Mouse (Mus musculus): ENCODE results near the gene Carhsp1.

Gene Carhsp1

DNA sequence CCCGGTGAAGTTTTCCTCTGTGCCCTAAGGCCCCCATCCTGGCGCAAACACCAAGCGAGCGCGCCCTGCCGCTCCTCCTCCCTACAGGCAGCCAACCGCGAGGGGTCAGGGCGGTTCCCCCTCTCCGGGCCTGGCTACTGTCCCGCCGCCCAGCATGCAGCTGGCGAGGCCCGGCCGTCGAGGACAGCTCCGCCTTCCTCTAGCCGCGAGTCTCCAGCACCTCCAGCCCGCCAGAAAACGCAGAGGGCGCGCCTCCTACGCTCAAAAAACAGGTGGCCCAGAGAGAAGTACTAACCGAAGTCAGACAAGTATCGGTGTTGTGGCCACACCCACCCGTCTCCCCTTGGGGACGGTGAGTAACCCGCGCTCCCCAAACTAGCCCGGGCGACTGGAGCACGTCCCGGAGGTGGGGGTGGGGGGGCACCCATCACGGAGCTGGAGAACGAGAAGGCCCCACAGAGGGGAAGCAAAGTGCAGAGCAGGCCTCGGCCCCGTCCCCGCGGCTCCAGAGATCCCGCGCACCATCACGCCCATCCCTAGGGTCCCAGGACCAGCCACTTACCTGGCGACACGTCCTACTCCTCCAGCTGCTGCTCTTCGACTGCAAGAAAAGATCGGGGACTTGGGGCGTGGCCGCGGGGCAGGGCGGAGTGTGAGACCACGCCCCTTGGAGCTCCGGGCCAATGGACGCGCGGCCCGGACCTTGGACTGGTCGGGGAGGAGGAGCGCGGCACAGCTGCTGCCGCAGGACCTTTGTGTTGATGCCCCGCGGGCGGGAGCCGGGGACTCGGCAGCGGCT lies at the start of gene Carhsp1:
Gene Carhsp1, minus strand, starts transcription at position 605 of the 799 bp plus-strand sequence.
- peak; percentile 76 for DNase-seq (ENCODE audit: low spot score)

- no peak for DNase-seq (ENCODE audit: low spot score)
These were observed 48.5 kb upstream of the Carhsp1 start for GRCm38 (mm10) chr16:8720447-8720846.

DNA sequence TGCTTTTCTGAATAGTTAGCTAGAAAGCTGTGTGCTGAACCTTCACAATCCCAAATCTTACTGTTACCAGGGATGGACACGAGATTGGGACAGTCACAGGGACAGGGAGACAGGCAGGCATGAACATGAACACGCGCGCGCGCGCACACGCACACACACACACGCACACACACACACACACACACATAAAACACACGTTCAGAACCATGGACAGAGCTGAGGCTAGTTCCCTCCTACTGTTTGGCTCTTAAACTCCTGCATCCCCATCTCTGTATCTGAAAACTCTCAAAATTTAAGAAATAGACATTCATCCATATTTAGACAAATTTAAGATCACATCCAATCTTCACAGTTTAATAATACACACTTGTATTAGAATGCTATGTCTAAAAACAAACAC lies 45.8 kb upstream of the Carhsp1 start:
- DNase-seq (ENCODE audit: low spot score) = no peak

GRCm38 (mm10) chr16:8716300-8716699 lies 44.3 kb upstream of the Carhsp1 start:
- DNase-seq (ENCODE audit: low spot score) = no peak

DNA sequence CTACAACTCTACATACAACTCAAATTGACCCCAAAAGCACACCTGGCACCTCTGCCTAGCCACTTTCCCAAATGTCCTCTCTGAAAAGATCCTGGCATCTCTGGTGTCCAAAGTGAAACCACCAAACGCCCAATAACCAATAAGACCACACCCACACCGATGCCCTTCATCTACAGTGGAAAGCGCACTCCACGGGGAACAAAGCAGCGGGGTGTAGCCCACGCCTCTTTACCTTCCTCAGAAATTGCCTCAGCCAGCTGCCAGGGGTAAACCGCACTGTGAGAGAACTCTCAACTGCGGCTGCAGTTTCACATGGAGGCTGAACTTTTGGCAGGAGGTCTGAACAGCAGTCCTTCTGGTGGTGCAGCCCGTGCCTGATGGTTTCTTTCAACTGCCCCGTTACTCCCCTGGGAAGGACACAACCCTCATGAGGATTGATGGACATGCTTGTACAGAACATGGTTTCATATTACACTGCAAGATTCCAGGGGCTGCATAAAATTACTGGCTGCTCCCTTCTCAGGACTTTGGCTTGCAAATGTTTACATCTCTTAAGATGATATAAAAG lies 43.6 kb upstream of the Carhsp1 start:
- no peak for DNase-seq (ENCODE audit: low spot score)

DNA sequence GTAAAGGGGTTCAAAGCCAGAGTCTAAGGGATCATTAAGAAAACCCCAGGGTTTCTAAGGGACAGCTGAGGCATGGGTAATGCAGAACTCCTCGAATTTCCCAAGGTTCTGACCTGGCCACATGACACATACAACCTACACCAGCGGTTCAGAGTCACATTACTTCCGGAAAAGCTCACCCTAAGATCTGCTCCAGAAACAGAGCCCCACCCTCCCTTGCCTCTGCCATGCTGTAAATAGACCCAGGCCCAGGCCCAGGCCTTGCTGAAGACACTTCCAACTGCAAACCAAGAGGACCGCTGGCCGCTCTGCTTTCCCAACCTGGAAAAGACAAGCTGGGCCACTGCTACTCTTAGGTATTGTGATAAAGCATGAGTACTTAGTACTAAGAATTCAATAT lies 42.9 kb upstream of the Carhsp1 start:
- DNase-seq (ENCODE audit: low spot score) = no peak

- DNase-seq (ENCODE audit: low spot score) = no peak
These were observed 40.0 kb upstream of the Carhsp1 start for GRCm38 (mm10) chr16:8711998-8712397.

DNA sequence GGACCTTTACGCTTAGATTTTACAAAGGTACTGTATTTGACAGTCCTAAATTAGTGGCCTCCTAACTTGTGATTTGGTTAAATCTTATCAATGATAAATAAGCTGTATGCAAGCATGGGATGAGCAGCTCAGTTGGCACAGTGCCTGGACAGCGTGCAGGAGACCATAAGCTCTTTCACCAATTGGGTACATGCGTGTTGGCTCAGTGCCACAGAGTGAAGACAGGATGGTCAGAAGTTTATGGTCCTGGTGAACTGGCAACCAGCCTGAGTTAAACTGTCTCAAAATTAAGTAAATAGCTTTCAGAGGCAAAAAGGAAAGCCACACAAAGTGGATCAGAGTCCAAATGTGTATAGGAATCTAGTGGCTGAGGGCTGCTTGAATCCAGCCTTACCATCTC lies 28.6 kb upstream of the Carhsp1 start:
- DNase-seq (ENCODE audit: low spot score) = no peak

DNA sequence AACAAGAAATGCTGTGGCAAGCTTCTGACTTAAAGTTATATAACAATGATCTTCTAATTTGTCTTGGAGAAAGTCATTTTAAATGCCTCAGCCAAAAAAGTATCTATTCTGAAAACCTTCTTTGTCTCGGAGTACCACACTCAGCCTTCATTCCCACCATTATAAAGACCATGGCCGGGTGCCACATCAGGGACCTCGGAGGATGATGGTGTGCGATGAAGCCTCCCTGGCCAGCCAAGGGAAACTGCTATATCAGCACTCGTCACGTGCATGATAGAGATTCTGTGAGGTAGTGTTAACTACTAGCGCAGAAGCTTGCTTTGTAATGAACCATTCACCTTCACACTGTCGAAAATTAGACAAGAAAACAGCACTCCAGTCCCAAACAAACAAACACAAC lies 27.6 kb upstream of the Carhsp1 start:
- DNase-seq (ENCODE audit: low spot score) = no peak

DNA sequence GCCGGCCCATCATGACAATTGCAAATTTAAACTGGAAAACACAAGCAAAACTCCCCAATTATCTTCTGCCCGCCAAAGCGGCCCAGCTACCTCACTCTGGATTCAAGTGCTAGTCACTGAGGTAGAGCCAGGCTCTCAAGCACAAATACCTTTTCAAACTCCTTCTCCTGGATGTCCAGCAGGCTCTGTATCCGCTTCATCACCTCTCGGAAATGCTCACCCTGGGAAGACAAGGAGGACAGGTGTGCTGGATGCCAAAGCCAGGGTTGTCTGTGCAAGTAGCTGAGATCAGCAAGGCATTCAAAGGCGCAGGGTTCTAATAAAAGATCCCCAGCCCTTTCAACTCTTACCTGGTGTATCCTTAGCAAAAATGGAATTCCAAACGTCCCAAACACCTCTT lies 19.3 kb upstream of the Carhsp1 start:
- DNase-seq (ENCODE audit: low spot score) = no peak

GRCm38 (mm10) chr16:8689979-8690656 lies 18.2 kb upstream of the Carhsp1 start:
- DNase-seq (ENCODE audit: low spot score) = no peak

DNA sequence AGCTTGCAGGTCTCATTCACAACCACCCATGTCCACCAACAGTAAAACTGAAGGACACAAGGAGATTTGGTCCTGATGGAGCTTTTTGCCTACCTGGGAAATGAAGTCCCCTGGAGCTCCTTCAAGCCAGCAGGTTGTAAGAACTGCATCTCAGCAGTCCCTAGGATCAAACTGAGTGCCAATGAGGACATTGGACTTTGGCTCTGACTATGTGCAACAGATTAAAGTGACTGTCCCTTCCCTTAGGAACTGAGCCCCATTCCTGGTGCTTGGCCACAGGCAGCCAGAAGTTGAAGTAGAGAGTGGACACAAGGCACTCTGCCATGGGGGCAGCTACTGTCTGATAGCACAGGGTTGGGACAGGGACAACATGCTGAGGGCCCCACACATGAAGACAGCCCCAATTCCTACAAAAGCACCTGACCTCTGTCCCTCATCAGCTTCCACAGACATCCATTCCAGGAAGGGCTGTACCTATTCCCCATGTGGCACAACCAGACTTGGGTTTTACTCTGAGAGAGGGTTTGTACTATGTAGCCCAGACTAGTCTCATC lies 15.7 kb upstream of the Carhsp1 start:
- no peak for DNase-seq (ENCODE audit: low spot score)

DNA sequence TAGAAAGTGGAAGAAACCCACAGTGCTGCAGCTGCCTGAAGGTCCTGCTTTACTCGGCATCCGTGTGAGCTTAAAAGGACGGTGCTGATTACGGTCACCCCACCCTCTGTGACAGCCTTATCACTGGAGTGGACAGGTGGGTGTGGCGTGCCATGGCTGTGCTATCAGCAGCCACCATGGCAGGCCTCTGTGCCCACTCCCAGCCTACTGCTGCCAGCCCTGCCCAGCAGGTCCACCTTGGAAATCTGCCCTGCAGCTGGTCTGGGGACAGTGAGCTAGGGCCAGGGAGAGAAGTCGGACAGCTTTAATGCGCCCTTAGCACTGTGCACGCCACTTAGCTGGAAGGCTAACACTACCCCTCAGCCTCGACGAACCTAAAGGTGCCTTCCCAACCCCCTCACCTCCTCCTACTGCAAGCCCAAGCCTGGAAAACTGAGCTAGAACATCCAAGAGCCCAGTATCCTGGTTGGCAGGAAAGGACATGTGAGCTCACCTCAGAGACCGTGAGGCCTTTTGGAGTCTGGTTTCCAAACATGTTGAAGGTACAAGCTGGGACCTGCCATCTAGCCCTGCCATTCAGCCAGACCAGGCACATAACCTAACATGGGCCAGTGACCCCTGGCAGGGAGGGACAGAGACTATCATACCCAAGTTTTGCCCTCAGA lies 15.0 kb upstream of the Carhsp1 start:
- no peak for DNase-seq (ENCODE audit: low spot score)

DNA sequence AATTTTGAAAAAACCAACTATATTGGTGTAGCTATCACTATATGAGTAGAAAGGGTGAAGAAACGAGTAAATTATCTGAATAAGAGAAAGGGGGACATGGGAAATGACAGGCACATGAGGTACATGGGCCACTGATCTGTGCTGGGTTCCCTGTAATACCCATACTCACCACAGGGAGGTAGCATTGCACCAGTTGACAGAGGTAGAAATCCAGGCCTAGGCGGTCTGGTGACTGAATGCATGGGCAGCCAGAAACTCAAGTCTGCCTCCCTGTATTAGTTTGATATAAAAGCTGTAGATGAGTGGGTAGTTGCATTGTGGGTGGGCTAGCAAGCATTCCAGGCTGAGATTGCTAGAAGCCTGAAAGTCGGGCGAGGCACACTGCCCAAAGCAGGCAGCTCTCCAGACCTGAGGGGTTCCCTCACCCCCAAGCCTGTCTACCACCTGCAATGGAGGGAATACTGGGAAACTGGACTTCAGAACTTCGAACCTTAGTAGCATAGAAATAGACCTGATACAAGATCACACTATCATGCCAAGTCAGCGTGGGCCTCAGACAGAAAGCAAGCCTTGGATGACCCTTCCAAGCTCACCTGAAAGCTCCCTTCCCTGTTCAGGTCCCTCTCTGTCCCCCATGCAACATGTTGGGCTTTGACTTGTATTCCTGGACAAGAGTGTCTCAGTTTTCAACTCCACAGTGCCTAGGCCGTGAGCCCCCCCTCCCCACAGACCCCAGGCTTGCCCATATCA lies 14.3 kb upstream of the Carhsp1 start:
- peak; percentile 35 for DNase-seq (ENCODE audit: low spot score)

DNA sequence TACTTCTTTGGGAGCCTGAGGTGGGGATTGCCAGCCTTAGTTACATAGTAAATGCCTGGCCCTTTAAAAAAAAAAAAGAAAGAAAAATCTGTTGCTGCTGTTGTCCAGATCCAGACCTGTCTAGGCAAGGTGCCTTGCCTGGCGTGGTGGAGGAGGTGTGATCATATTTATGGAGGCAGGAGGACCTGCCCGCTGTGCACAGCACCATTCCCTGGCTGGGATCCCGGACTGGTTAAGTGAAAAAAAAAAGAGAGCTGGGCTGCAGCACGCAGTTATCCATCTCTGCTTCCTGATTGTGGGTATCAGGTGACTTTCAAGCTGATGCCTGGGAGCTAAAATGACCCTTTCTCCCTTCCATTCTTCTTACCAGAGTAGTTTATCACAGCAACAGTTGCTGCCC lies 13.1 kb upstream of the Carhsp1 start:
- DNase-seq (ENCODE audit: low spot score) = no peak

DNA sequence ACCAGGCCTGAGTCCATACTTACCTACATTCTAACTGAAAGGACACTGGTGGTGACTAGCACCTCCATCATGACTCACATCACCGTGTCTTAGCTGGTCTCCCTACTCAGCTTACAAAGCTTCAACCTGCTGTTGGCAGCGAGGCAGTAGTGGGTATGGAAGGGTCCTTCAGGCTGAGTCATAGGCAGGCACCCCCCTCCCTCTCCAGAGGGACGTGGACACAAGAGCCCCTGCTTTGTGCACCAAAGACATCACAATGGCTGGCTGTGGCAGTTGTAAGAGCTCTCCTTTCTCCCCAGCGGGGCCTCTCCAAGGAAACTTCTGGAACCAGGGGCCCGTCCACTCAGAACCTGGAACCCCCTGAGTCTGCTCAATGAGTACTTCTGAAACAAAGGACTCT lies 8.5 kb upstream of the Carhsp1 start, which contains the start of gene Gm5767:
Gene Gm5767, plus strand, starts transcription at position 301 of the 400 bp plus-strand sequence.
- DNase-seq (ENCODE audit: low spot score) = no peak

GRCm38 (mm10) chr16:8679780-8680179 lies 7.8 kb upstream of the Carhsp1 start:
- DNase-seq (ENCODE audit: low spot score) = no peak

DNA sequence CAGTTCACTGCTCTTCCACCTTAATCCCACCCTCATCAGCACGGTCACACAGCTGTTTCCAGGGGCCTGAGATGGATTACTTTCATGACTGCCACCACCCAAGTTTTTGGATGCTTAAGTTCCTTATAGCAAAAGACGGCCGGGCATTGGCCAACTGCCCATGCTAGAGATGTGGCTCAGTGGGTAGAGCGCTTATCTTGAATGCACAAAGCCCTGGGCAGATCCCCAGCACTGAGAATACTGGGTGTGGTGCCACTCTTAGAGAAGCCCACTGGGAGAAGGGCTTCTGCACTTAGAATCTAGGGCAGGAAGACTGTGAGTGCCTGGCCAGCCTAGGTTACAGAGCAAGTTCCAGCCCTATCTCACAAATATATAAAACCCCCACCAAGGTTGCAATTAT lies 6.7 kb upstream of the Carhsp1 start:
- no peak for DNase-seq (ENCODE audit: low spot score)

- no peak for DNase-seq (ENCODE audit: low spot score)
These were observed 6.1 kb upstream of the Carhsp1 start for GRCm38 (mm10) chr16:8678035-8678434.

DNA sequence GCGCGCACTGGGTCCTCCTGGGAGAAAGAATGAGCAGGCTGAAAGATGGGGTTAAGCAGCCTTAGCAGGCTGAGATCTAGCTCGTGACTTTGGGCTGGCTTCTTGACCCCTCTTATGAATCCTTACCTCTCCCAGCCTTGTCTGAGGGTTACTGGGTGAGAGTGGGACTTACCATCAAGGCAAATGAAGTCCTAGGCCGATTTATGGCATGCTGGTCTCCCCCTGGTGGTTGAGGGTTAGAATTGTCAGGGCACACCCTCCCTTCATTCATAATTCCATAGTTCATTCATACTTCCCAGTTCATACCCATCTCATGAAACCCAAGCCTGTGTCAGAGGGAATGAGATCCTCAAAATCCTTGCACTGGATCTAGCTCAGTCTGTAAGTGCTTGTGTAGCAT lies 4.8 kb upstream of the Carhsp1 start:
- no peak for DNase-seq (ENCODE audit: low spot score)

DNA sequence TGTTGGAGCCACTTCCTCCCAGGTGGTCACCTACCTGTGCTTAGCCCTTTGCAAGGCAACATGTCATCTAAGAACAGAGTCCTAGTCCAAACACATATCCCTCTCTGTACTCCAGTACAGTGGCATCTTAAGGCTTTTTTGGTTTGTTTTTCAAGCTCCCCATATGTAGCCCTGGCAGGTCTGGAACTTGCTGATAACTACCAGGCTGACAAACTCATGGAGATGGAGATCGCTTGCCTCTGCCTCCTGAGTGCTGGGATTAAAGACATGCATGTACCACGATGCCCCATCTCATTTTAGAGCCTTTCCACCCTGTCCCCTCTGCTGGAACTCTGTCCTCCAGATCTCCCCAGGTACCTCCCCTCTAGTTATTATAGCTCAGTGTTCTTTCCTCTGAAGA lies 4.3 kb upstream of the Carhsp1 start:
- DNase-seq (ENCODE audit: low spot score) = no peak

DNA sequence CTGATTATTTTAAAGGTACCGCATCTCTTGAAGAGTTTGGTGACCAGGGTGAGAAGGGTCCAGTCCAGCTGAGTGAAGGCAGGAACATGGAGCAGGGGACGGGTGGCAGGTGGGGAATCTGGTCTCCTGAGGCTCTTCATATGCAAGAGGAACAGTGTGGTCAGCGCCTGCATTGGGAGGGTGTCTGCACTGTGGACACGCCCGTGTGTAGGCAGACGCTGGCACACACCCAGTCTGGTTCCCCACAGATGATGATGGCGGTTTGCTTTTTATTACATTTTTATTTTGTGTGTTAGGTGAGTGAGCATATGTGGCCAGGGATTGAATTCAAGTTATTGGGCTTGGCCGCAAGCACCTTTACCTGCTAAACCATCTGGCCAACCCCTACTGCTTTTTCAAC lies 3.6 kb upstream of the Carhsp1 start:
- DNase-seq (ENCODE audit: low spot score) = no peak
